Mouse (Mus musculus) limb, embryonic 11.5 days (tissue): ENCODE measurements around the gene F3. TPM values are rescaled to one million over a fixed set of nuclear protein-coding genes. Genes with fewer than 3 reads are reported as not detected.

Source experiments
- polyA plus RNA-seq: library from polyadenylated mRNA; unstranded; fragments of >200 nt; fragmentation: Nextera tagmentation; extraction: Ambion mirVana; gene quantifications from 2 replicates; pipeline ENCODE4 v1.2.1, GENCODE M21; 2014

F3 gene
- polyA plus RNA-seq, 1 experiment from 2014 or later = 4.4 TPM

Other genes with a start within 250 kb of the F3 start
- 0.75 and 1.3 TPM in 2 replicates for gene Slc44a3, start 191.1 kb upstream of the F3 start, polyA plus RNA-seq
- gene 4930432M17Rik, start 52.8 kb upstream of the F3 start, polyA plus RNA-seq = not detected in 2 replicates
- gene Abcd3, start 91.8 kb downstream of the F3 start, polyA plus RNA-seq = 47.1 and 48.0 TPM in 2 replicates
- 42.0 and 43.7 TPM in 2 replicates for gene Arhgap29, start 229.0 kb downstream of the F3 start, polyA plus RNA-seq